Mouse (Mus musculus): ENCODE measurements around the gene Chid1.
A peak's percentile ranks its signal among the peaks of the same experiment; 100 is the strongest.
"Not testable (repeated sequence)": the region's sequence is repeated elsewhere in the genome, so short reads cannot be mapped to it uniquely, and the experiment has no call there.

The Chid1 gene

DNA sequence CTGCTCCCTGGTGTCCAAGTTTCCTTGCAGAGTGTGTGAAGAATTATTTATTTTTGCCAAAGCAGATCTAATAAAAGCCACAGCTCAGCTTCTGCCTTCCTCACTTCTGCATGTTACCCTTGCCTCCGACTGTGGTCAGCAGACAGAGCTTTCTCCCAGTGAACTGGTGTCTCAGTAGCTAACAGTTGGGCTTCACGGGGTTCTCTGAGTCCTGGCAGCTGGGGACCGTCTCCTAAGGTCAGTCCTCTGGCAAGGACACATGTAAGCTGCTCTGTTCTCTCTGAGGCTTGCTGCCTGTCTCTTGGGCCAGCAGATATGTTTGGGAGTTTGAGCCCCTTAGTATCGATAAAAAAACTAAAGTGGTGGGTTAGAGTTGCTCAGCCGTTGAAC, 79.7 kb downstream of the Chid1 start:
- DNase-seq, result no peak

DNA sequence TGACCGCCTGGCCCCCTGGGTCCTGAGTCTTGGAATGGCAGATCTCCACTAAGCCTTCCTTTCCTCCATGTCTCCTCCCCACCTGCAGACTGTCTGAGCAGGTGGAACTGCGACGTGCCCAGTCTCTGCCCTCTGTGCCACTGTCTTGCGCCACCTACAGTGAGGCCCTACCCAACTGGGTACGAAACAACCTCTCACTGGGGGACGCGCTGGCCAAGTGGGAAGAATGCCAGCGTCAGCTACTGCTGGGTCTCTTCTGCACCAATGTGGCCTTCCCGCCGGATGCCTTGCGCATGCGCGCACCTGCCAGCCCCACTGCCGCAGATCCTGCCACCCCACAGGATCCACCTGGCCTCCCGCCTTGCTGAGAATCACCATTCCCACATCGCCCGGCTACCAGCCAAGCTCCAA, 80.4 kb downstream of the Chid1 start:
- peak in 1 of 2 experiments; percentile 20 for DNase-seq

DNA sequence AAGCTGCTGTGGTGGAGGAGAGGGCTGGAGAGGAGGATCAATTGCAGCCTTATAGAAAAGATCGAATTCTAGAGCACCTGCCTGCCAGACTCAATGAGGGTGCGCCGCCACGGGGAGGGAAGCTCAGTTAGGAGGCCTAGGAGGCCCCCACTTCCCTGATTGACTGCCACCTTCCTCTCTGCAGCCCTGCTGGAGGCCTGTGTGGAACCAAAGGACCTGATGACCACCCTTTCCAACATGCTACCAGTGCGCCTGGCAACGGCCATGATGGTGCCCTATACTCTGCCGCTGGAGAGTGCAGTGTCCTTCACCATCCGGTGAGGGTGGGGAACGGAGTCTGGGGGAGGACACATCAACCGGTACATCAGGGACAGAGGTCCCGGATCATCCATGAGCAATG, 81.0 kb downstream of the Chid1 start:
- DNase-seq, result peak in 1 of 2 experiments; percentile 26

DNA sequence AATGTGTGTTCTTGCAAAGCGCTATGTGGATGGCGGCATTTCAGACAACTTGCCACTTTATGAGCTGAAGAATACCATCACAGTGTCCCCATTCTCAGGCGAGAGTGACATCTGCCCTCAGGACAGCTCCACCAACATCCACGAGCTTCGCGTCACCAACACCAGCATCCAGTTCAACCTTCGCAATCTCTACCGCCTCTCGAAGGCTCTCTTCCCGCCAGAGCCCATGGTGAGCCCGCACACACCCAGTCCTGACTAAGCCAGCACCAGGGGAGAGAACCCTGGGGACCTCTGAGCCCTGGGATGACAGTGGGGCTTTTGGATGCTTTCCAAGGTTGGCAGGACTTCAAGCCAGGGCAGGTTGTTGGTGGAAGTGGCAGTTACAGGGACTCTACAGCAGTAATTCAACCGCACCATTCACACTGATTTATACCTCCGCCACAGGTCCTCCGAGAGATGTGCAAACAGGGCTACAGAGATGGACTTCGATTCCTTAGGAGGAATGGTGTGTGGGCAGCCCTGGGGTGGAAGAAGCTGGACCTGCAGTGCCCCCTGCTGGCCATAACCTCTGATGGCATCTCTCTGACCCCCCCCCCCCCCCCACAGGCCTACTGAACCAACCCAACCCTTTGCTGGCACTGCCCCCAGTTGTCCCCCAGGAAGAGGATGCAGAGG, 81.5 kb downstream of the Chid1 start:
- DNase-seq, result peak; percentile 51 to 58

DNA sequence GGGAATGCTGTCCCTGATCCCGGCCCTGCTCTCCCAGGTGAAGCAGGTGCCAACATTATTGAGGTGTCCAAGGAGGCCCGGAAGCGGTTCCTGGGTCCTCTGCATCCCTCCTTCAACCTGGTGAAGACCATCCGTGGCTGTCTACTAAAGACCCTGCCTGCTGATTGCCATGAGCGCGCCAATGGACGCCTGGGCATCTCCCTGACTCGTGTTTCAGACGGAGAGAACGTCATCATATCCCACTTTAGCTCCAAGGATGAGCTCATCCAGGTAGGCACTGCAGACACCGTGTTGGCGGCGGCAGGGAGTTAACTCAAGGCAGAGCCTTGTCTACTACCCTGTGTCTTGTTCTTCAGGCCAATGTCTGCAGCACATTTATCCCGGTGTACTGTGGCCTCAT, 82.4 kb downstream of the Chid1 start:
- no peak for DNase-seq

DNA sequence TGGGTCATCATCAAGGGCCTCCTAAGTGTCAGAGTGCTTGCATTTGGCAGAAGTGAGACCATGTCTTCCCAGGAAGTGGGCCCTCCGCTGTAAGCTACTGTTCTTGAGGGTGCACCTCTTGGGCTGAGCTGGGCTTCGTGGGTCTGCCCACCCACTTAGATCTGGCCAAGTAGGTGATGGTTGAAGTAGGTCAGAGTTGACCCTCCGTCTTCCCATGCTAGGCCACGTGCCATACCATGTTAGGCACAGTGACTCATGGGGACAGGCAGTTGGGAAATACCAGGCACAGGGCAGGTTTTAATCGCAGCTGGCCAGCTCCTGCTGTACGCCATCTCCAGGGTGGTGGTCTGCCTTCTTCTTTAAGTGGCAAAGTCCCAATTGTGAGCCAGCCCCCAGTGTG, 82.9 kb downstream of the Chid1 start:
- no peak for DNase-seq

DNA sequence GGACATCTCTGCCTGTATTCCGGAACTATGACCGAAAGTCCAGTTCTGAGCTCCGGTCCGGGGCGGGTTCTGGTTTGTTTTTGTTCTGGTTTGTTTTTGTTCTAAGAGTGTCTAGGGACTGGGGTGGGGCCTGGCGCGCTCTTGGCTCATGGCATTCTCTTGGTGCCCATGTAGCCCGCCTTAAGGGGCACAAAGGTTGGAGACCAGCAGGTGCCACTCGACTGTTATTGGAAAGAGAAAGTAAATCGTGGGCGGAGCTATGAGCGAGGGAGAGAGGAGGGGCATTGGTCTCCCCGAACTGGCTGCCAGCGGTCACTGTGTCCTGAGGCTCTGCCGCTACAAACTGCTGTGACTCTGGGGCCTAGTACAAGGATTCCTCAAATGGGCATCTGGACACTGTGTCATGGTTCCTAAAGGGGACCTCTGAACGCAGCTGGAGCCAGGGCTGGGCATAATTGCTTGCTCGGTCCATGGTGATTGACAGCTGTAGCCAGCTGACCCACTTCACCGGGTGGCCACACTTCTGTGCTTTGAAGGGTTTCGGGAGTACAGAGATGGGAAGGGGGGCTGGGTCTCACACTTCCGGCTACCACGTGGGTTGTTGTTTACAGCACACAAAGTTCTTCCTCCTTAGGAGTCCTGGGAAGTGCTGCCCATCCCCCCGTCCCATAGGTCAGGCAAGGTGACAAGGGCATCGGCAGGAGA, 83.9 kb downstream of the Chid1 start:
- peak; percentile 43 to 55 for DNase-seq

DNA sequence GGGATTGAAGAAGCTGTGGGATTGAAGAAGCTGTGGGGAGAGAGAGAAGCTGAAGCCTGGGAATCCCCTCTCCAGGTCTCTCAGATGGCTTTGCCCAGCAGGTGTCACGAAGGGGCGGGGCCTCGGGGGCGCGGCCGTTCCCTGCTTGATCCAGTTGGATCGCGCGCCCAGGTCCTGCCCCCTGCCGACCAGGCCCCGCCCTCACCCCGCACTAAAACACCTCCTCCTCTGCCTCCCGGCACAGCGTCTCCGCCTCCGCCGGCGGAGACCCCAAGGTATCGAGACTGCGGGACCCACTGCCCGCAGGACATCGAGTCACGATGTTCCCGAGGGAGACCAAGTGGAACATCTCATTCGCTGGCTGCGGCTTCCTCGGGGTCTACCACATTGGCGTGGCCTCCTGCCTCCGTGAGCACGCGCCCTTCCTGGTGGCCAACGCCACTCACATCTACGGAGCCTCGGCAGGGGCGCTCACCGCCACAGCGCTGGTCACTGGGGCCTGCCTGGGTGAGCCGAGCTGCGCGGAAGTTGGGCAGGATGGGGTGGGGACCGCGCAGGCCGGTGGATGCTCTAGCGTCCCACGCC, 84.6 kb downstream of the Chid1 start, which contains the start of gene Pnpla2:
Gene Pnpla2, plus strand, starts transcription at position 232 of the 585 bp plus-strand sequence.
- peak; percentile 95 to 96 for DNase-seq

DNA sequence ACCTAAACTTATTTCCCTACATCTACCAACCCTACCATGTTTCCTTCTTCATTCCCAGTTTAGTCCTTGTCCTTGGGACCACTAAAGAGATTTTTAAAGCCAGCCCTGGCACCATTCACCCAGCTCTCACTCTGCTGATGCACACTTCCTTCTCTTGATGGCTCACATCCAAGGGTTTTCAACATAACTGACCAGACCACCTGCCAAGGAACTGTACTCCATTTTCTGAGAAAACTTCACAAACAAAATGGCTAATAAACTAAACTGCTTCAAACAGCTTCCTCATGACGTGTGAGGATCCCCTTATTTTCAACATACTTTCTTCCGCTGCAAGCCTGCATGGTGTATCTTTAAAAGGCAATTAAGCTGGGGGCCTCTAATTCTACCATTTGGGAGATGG, 86.0 kb downstream of the Chid1 start:
- no peak for DNase-seq

DNA sequence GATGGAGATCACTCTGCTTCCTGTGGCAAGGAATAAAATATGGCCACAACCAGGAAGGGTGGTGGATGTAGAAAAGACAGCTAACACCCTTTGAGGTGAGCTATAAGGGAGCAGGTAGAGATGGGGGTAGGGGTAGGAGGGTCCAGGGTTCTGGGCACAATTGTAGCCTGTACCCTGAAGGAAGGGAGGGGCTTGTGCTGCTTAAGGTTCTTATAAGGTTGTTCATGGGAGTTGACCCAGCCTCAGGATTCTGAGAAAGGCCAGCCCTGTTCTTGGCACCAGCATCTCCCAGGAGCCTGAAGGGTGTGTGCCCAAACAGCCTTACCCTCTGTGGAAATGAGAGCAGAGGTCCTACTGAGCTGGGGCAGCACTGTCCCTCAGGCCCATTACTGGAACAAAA, 87.7 kb downstream of the Chid1 start:
- no peak for DNase-seq

DNA sequence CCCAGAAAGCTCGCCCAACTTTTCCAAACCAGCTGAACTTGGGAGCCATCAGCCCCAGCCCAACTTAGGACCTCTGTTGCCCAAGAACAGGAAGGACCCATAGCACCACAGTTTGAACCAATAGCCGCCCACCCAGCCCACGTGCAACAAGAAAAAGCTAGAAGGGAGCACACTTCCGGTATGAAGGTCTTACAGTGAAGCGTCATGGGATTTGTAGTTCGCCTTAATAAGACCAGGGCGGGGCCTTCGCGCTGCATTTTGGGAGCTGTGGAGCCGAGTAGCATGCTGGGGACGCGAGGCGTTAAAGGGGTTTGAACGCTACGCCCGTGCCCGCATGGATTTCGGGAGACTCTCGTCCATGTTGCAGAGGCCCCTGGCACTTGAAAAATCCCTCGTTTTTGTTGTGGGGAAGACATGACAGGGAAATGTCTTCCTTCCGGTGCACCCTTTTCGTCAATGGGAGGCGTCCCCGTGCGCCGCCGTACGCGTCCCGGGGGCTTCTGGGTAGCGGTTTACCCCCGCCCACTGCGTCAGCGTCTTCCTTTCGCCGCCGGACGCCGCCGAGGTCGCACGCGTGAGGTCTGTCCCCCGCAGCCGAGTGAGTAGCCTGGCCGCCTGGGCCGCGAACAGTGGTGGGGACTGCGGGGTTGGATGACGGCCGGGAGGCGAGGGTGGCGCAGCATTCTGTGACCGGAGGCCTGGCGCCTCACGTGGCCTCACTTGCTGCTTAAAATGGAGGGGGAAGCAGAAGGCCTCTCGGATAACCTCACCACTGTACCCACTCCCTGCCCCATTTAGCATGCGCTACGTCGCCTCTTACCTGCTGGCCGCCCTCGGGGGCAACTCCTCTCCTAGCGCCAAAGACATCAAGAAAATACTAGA, 92.3 kb downstream of the Chid1 start, which contains the start of gene Rplp2:
Gene Rplp2, plus strand, starts transcription at position 261 of the 882 bp plus-strand sequence.
- DNase-seq, result peak; percentile 93

DNA sequence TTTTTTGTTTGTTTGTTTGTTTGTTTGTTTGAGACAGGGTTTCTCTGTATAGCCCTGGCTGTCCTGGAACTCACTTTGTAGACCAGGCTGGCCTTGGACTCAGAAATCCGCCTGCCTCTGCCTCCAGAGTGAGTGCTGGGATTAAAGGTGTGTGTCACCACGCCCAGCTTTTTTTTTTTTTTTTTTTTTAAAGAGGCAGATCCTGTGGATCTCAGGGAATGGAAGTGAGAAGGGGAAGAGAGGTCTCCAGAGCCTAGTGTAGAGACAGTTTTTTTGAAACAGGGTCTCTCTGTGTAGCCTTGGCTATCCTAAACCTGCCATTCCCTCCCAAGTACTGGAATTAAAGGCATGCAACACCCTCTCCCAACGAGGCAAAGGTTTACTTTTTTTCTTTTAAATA, 93.3 kb downstream of the Chid1 start:
- not testable (repeated sequence) for DNase-seq

DNA sequence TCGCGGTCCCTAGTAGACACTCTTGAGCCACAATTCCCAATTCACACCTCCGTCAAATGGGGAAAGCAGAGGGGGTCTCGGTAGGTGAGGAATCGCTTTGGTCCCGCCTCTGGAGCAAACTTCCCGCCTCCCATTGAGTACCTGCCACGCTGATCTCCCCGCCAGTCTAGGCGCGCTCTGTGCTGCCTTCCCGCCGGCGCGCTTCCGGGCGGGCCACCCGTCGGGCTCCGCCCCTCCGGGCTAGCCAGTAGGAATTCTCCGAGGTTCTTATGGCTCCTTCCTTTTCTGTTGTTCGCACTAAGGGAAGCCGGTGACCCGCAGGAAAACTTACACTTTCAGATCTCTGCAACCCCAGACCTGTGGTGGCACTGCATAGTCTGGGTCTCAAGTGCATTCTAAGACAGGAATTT, 95.8 kb downstream of the Chid1 start, which contains the start of gene Pidd1:
Gene Pidd1, minus strand, starts transcription at position 198 of the 410 bp plus-strand sequence.
- peak; percentile 58 to 73 for DNase-seq
